8 mouse cellular contexts compared by ENCODE assay signal in the genomic region with DNA sequence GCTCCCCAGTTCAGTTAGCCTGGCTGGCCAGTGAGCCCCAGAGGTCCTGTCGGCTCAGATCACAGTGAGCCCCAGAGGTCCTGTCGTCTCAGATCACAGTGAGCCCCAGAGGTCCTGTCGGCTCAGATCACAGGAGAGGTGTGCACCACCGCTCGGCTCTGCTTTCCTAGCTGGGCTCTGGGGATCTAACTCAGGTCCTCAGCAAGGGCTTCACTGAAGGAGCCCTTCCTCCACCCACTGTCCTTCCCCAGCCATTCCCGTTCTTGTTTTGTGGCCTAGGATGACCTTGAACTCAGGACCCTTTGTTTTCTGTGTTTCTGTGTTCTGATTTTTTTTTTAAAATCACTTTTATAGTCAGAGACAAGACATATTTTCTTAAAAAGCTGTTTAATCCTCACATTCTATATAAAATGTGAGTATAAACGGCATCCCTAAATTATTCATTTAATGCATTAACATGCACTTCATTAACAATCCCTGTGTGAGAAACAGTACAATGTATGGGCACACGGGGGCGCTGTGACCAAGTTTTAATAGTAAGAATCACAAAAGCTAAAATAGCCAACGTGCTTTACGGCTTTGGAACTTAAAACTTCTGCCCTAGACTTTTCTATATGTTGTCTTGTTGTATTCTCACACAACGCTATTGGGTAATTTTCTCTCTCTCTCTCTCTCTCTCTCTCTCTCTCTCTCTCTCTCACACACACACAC. TPM values are rescaled to one million over a fixed set of nuclear protein-coding genes. Genes with fewer than 3 reads are reported as not detected.
DNase-seq lines count a peak whose midpoint lies in the region; ATAC-seq and TF ChIP-seq lines count a peak whose summit lies in the region.

No protein-coding gene starts in this region.

- H3K27ac ChIP-seq in liver, embryonic 11.5 days (ENCODE audit: low read depth, low read length), result no peak overlapping the region
- no peak overlapping the region for H3K27ac ChIP-seq in heart, postnatal 0 days (ENCODE audit: low read depth)

- TF ChIP-seq EP300 in heart, postnatal 0 days (IDR thresholded peaks at IDR 0.05; ENCODE audit: low read depth), result no peak

- H3K4me3 ChIP-seq in liver, embryonic 11.5 days (ENCODE audit: low read depth, low read length), result no peak overlapping the region
- H3K4me3 ChIP-seq in heart, postnatal 0 days (ENCODE audit: low read depth, low read length), result no peak overlapping the region

- H3K36me3 ChIP-seq in liver, embryonic 11.5 days (ENCODE audit: control insufficient read depth, insufficient read depth, low read length), result no peaks in the 10 kb centered on the region
- H3K36me3 ChIP-seq in heart, postnatal 0 days (replicated peaks; ENCODE audit: control insufficient read depth, insufficient read depth, low read length), result no peaks in the 10 kb centered on the region

- no peak for ATAC-seq in liver, embryonic 11.5 days (replicated peaks; ENCODE audit: low FRiP score)
- ATAC-seq in Patski, result no peak
- no peak for ATAC-seq in heart, postnatal 0 days (ENCODE audit: insufficient read depth, low read depth)

- in situ Hi-C loops in Patski (cut with MboI; ENCODE audit: low pct_unique_long_range_greater_than_20kb), result loop anchor here (10.0 kb wide), 1 partner anchor 657 kb away; no protein-coding TSS in a partner anchor

- no peaks in the 10 kb centered on the region for H3K27me3 ChIP-seq in liver, embryonic 11.5 days (replicated peaks; ENCODE audit: control insufficient read depth, insufficient read depth, low read length)
- H3K27me3 ChIP-seq in Patski, result peaks cover 18% of the 10 kb centered on the region
- H3K27me3 ChIP-seq in heart, postnatal 0 days (ENCODE audit: control insufficient read depth, insufficient read depth, low read length), result no peaks in the 10 kb centered on the region

- no peaks in the 10 kb centered on the region for H3K4me1 ChIP-seq in liver, embryonic 11.5 days (replicated peaks; ENCODE audit: control insufficient read depth, insufficient read depth, low read length)
- H3K4me1 ChIP-seq in heart, postnatal 0 days (ENCODE audit: control insufficient read depth, insufficient read depth), result no peaks in the 10 kb centered on the region

- 45% methylated on average over 12 of the region's 12 CpGs for WGBS in liver, embryonic 11.5 days
- WGBS in heart, postnatal 0 days, result 42% methylated on average over 12 of the region's 12 CpGs

- no peak overlapping the region for H3K9ac ChIP-seq in liver, embryonic 11.5 days (ENCODE audit: low read depth, low read length)
- no peak overlapping the region for H3K9ac ChIP-seq in heart, postnatal 0 days (replicated peaks; ENCODE audit: low read depth, low read length)

- POLR2A ChIA-PET in Patski (lab: Charles Lee), result interaction anchor here (0.5 to 1.0 kb wide), 3 partner anchors 16 to 490 kb away, joined by 3 to 4 read pairs (median 3); no protein-coding TSS in a partner anchor

- H3K9me3 ChIP-seq in liver, embryonic 11.5 days (ENCODE audit: control insufficient read depth, low read length), result no peaks in the 10 kb centered on the region
- H3K9me3 ChIP-seq in heart, postnatal 0 days (replicated peaks; ENCODE audit: control insufficient read depth, low read length), result no peaks in the 10 kb centered on the region

- peak; percentile 71 for TF ChIP-seq CTCF in Patski (IDR thresholded peaks at IDR 0.05)
- TF ChIP-seq CTCF in heart, postnatal 0 days (IDR thresholded peaks at IDR 0.05; ENCODE audit: low read depth), result peak; percentile 64

- H3K4me2 ChIP-seq in liver, embryonic 11.5 days, result no peak overlapping the region
- no peak overlapping the region for H3K4me2 ChIP-seq in heart, postnatal 0 days (ENCODE audit: low read depth, low read length)

- peak; percentile 62 for DNase-seq in liver
- no peak for DNase-seq in liver, embryonic 11.5 days (ENCODE audit: low spot score)
- no peak for DNase-seq in Patski (ENCODE audit: low read depth, low spot score)
- peak; percentile 67 to 75 for DNase-seq in cerebellum, postnatal 36 days
- DNase-seq in heart, postnatal 0 days (ENCODE audit: low spot score), result peak; percentile 43
- peak; percentile 64 to 75 for DNase-seq in left cerebral cortex, adult 18-20 months (ENCODE audit: low spot score in 2 of 2)
- DNase-seq in natural killer cell, adult 2 months (ENCODE audit: low spot score in 2 of 2), result peak; percentile 41 to 66
- DNase-seq in thymus, postnatal 25 days, result peak; percentile 62

- CTCF ChIA-PET in Patski (lab: Charles Lee), result interaction anchor here (0.7 to 2.6 kb wide), 14 partner anchors 8 to 470 kb away, joined by 3 to 24 read pairs (median 4); partner anchors contain the start of gene Arl14

RNA-seq across cellular contexts. Expression of gene Arl14, which starts 16.1 kb away (rescaled TPM):
- polyA plus RNA-seq in liver, embryonic 11.5 days (2014; fragmentation: Nextera tagmentation; extraction: Ambion mirVana), result not detected in 2 replicates
- polyA plus RNA-seq in Patski (2021), result not detected
- not detected in 2 replicates for total RNA-seq in heart, postnatal 0 days (2014; rRNA removed; ENCODE audit: low replicate concordance)
- not detected in 2 replicates for polyA plus RNA-seq in heart, postnatal 0 days (2015; fragmentation: Nextera tagmentation; extraction: Ambion mirVana)
- total RNA-seq in left cerebral cortex, adult 18-20 months (2021), result not detected

Comparison
In these comparisons a context has a peak if more than half of its experiments do, and no peak if none do; other contexts are left out.
1. DNase-seq: peak in liver (single experiment), cerebellum, postnatal 36 days (2 of 2), heart, postnatal 0 days (single experiment), left cerebral cortex, adult 18-20 months (2 of 2), natural killer cell, adult 2 months (2 of 2) and thymus, postnatal 25 days (single experiment); none in liver, embryonic 11.5 days (single experiment) and Patski (single experiment).